Mouse (Mus musculus) bone marrow, adult 2 months (tissue): ENCODE measurements around the gene Ino80e.
A peak's percentile ranks its signal among the peaks of the same experiment; 100 is the strongest.

Source experiments
- CTCF ChIP-seq: fragments of 200-500 bp; IDR thresholded peaks from 2 replicates; pipeline ENCODE4 v1.5.1; 2011; ENCODE audit warnings: low read length, control low read depth; ENCODE audit not compliant: control insufficient read depth, insufficient read depth
- POLR2A ChIP-seq: fragments of 200-500 bp; IDR thresholded peaks from 2 replicates; pipeline ENCODE4 v1.6.1; 2011; ENCODE audit warnings: low read depth, mild to moderate bottlenecking, control low read depth, low read length, borderline replicate concordance; ENCODE audit not compliant: control insufficient read depth

GRCm38 (mm10) chr7:126862147-126862784 lies at the start of gene Ino80e:
- TF ChIP-seq CTCF (no peak), POLR2A (peak; percentile 65; the same call in 1 of the 2 replicates)
